Mouse (Mus musculus): ENCODE data around the gene Prpf38b. TPM values are rescaled to one million over a fixed set of nuclear protein-coding genes. Genes with fewer than 3 reads are reported as not detected.

Gene Prpf38b
- total RNA-seq (2021) = 10 to 100 TPM; 42.2 to 64.7 TPM
- long read RNA-seq, experiment 1, transcript Prpf38b-201 (6 exons, 3,026 nt) = major isoform, 30 of 38 reads
- long read RNA-seq, experiment 1, partial matches to known transcripts = 0 of 38 reads
- long read RNA-seq, experiment 1, other reads (novel, unspliced or antisense) = 5 of 38 reads
- long read RNA-seq, experiment 2, partial matches to known transcripts = 0 of 5 reads
- long read RNA-seq, experiment 2, other reads (novel, unspliced or antisense) = 1 of 5 reads

GRCm38 (mm10) chr3:108911548-108912413, at the start of gene Prpf38b:
TSS of gene Prpf38b (minus strand) at chr3:108911727.
- peak; percentile 97 to 98 for DNase-seq

DNA sequence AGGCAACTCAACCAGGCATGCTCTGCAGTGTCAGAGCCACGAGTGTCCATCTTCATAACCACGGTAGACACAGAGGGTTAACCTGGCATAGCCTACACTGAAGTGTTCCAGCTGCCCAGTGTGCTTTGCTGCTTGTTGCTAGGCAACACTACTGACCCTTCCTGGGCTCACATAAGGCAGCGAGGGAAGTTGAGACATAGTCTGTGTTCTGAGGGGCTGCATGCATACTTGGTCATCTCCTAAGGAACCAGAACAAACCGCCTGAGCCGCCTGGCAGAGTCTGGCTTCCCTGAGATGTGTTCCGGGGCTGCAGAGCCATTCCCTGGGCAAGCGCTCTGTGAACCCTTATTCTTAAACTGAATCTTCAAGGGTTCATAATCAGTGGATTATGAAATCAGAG, 49.7 kb upstream of the Prpf38b start:
- DNase-seq = no peak

GRCm38 (mm10) chr3:108959680-108960295, 48.3 kb upstream of the Prpf38b start:
- DNase-seq = peak in 1 of 2 experiments; percentile 6

DNA sequence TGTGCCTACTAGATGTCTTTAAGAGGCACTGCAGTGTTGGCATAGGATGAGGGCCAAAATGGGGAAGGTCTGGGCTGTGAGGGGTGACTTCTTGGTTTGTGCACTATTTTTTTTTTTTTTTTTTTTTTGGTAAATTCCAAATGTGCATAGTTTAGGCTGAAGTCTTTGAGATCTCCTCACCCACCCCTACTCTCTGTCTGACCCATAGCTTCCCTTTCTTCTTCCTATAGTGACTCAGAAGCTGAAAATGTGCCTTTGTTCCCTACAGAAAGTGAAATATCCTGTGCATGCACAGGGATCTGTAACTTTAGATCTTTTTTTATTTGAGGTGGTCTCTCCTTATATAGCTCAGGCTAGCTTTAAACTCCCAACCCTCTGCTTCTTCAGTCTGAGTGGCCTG, 46.4 kb upstream of the Prpf38b start:
- no peak for DNase-seq

GRCm38 (mm10) chr3:108940996-108941395, 29.5 kb upstream of the Prpf38b start:
- no peak for DNase-seq

GRCm38 (mm10) chr3:108940001-108940633, 28.6 kb upstream of the Prpf38b start, which contains the start of gene Gm9857:
TSS of gene Gm9857 (minus strand) at chr3:108940445.
- no peak for DNase-seq

- no peak for DNase-seq
Measured at GRCm38 (mm10) chr3:108939573-108939972, 28.0 kb upstream of the Prpf38b start, which contains the start of gene Henmt1. TSS of gene Henmt1 (plus strand) at chr3:108939873.

- no peak for DNase-seq
Measured at GRCm38 (mm10) chr3:108938691-108939090, 27.2 kb upstream of the Prpf38b start.

DNA sequence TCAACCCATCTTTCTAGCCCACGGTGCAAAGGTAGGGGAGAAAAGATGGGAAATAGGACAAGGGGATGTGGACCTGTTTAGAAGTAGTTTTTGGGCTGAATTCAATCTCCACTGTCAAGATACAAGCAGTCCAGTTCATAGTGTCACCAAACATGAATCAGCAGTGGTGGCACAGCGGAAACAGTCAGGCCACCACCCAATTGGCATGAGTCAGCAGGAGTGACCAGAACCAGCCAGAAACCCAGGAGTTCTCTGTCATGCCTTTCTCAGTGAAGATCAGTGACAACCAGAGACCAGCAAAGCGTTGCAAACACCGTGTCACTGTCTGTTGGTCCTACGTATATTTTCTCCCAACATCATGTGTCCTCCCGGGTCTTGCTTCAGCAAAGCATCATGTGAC, 22.0 kb upstream of the Prpf38b start:
- peak; percentile 10 to 34 for DNase-seq

- DNase-seq = no peak
Measured at GRCm38 (mm10) chr3:108926308-108926707, 14.8 kb upstream of the Prpf38b start.

DNA sequence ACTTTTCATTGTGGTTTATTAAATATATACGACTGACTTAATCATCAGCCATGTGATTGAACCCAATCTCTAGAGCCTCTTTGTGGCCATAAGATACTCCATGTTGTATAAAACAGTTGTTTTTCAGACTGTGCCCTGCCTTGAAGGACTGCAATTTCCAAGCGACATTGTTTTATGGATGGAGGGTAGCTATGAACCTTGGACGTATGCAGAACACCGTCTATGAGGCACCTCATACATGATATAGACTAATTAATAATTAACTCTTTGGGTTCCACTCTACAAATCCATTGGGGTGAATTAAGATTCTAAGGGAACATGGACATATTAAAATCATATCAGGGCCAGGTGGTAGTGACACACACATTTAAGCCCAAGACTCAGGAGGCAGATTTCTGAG, 14.2 kb upstream of the Prpf38b start:
- DNase-seq = no peak

DNA sequence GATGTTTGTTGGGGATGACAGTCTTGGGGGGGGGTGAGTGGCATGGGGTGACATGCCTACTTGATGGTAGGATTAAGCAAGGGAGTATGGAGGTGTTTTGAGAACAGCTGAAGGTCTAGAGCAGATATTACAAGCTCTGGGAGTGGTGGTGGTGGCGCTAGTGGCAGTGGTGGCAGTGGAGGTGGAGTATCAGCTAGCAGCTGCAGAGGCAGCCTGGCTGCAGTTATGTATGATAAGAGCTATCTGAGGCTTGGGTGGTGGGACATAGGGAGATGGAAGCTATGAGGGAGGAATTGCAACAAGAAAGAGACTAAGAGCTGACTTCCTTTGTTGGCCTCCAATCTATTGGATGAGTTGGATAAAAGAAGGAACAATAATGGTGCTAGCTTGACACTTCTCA, 10.3 kb upstream of the Prpf38b start:
- DNase-seq = no peak

GRCm38 (mm10) chr3:108920442-108921070, 9.0 kb upstream of the Prpf38b start:
- no peak for DNase-seq

DNA sequence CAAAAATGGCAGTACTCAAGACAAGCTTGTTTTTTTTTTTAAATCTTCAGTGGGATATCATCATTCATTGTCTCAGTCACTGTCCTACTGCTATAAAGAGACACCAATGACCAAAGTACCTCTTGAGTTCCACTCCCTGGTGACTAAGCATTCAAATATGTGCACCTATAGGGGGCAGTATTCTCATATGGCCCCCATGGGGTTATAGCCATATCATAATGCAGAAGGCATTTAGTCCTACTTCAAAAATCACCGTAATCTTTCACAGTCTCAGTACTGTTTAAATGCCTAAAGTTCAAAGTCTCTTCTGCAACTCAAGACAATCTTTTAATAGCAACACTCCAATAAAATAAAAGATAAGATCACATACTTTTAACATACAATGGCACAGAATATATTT, 7.3 kb upstream of the Prpf38b start:
- DNase-seq = no peak

GRCm38 (mm10) chr3:108917986-108918385, 6.5 kb upstream of the Prpf38b start:
- DNase-seq = no peak

- no peak for DNase-seq
Measured at GRCm38 (mm10) chr3:108916857-108917256, 5.3 kb upstream of the Prpf38b start.

DNA sequence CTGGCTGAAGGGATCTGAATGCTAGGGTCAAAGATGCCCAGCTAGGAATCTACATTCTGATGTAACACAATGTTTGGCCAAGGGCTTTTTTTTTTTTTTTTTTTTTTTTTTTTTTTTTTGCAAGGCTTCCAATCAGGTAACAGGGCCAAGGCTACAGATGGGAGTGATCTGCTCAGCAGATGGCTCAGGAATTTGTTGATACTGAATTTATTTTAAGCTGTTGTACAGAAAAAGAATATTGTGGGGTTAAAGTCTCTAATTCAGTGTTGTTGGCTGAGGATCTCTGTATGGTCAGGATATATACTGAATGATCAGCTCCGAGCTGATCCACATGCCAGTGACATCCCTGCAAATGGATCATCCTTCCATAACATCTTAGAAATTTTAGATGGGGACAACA, 4.5 kb upstream of the Prpf38b start:
- DNase-seq = no peak

- peak; percentile 64 to 75 for DNase-seq
Measured at GRCm38 (mm10) chr3:108911081-108911547, 413 bp downstream of the Prpf38b start.

DNA sequence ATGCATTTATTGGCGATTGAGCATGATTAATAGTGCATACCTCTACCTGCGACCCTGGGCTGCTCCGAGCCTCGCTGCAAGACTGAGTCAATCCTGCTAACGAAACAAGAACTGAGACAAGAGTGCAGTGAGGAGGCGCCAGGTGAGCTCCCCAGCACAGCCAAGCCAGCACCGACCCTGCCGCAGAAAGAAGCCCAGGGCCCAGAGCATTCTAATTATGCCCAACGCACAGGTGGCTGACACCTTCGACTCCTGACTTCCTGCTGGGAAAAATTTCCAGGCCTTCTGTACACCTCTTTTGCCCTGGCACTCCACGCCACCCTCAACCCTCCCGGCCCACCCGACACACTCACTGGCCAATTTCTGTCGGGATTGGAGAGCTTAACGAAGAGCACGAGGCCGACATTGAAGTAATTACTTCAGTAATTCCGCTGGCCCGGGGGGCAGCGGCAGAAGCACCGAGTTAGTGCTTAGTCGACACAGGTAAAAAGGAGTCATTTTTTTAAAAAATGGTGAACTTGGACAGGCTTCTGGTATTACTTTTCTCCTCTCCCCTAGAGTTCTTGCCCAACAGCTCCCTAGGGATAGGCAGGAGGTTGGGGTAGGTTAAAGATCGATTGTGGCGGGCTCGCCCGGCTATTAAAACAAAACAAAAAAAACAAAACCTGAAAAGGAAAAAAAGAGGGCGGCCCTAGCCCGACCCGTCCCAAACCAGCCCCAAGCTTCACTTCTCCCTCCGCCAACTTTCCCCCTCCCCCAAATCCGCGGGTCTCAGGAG, 1.0 kb downstream of the Prpf38b start:
- peak; percentile 15 to 22 for DNase-seq

- no peak for DNase-seq
Measured at GRCm38 (mm10) chr3:108902934-108903333, 8.6 kb downstream of the Prpf38b start.

DNA sequence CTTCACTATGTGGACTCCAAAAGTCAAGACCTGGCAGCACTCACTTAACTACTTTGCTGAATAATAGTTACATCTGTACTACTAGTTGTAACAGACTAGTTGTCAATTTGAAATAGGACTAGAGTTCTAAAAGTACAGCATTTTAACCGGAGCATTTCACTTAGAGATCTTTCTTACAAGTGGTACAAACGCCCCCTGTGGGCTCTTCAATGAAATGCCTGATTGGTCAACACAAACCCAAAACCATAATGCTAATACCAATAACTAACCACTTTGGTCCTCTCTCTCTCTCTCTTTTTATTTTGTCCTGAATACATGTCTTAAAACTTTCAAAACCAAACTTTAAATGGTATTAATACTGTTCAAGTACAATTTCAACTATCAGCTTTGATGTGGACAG, 9.5 kb downstream of the Prpf38b start:
- no peak for DNase-seq
